Mouse (Mus musculus) cerebellum, adult 2 months (tissue): ENCODE measurements around the gene Pwwp2b.

Experiments
- CTCF ChIP-seq: fragments of 200-500 bp; IDR thresholded peaks from 2 replicates; pipeline ENCODE4 v1.5.1; 2011; ENCODE audit warnings: low read depth, mild to moderate bottlenecking, control low read depth, low read length, moderate library complexity, borderline replicate concordance; ENCODE audit not compliant: insufficient read depth
- POLR2A ChIP-seq: fragments of 200-500 bp; IDR thresholded peaks from 2 replicates; pipeline ENCODE4 v1.6.1; 2011; ENCODE audit warnings: low read length, control low read depth, borderline replicate concordance; ENCODE audit not compliant: insufficient read depth

- TF ChIP-seq CTCF (no peak), POLR2A (no peak)
Measured at GRCm38 (mm10) chr7:139249406-139250210, 1.3 kb downstream of the Pwwp2b start.
